Mouse (Mus musculus): ENCODE measurements around the gene Lif. TPM values are rescaled to one million over a fixed set of nuclear protein-coding genes. Genes with fewer than 3 reads are reported as not detected.
A peak's percentile ranks its signal among the peaks of the same experiment; 100 is the strongest.

Gene Lif
- total and polyA plus RNA-seq, 3 experiments, result 0.06 to 0.43 (median 0.24) TPM

- DNase-seq, result peak; percentile 50
Measured at GRCm38 (mm10) chr11:4229841-4230240, 27.5 kb upstream of the Lif start.

GRCm38 (mm10) chr11:4231435-4231834, 25.9 kb upstream of the Lif start:
- no peak for DNase-seq

- DNase-seq, result no peak
Measured at GRCm38 (mm10) chr11:4232644-4233043, 24.7 kb upstream of the Lif start.

GRCm38 (mm10) chr11:4235052-4235655, 22.2 kb upstream of the Lif start:
- no peak for DNase-seq

GRCm38 (mm10) chr11:4235665-4236545, 21.5 kb upstream of the Lif start, which contains the start of gene Osm:
Gene Osm, plus strand, starts transcription at chr11:4236420.
- no peak for DNase-seq

- no peak for DNase-seq
Measured at GRCm38 (mm10) chr11:4236546-4237067, 20.8 kb upstream of the Lif start.

- DNase-seq, result no peak
Measured at GRCm38 (mm10) chr11:4237389-4237912, 19.9 kb upstream of the Lif start.

GRCm38 (mm10) chr11:4238167-4238566, 19.2 kb upstream of the Lif start:
- no peak for DNase-seq

GRCm38 (mm10) chr11:4239691-4240090, 17.7 kb upstream of the Lif start:
- DNase-seq, result no peak

- DNase-seq, result no peak
Measured at GRCm38 (mm10) chr11:4240151-4240550, 17.2 kb upstream of the Lif start.

GRCm38 (mm10) chr11:4241180-4241579, 16.2 kb upstream of the Lif start:
- no peak for DNase-seq

- DNase-seq, result no peak
Measured at GRCm38 (mm10) chr11:4246126-4246525, 11.2 kb upstream of the Lif start.

- DNase-seq, result no peak
Measured at GRCm38 (mm10) chr11:4246623-4247022, 10.7 kb upstream of the Lif start.

GRCm38 (mm10) chr11:4247201-4247959, 10.0 kb upstream of the Lif start:
- no peak for DNase-seq

GRCm38 (mm10) chr11:4249151-4249550, 8.2 kb upstream of the Lif start:
- no peak for DNase-seq

- no peak for DNase-seq
Measured at GRCm38 (mm10) chr11:4250290-4250689, 7.1 kb upstream of the Lif start.

GRCm38 (mm10) chr11:4251376-4251775, 6.0 kb upstream of the Lif start:
- no peak for DNase-seq

GRCm38 (mm10) chr11:4252886-4253285, 4.5 kb upstream of the Lif start:
- no peak for DNase-seq

- DNase-seq, result no peak
Measured at GRCm38 (mm10) chr11:4257756-4258155, 399 bp downstream of the Lif start.

GRCm38 (mm10) chr11:4258657-4259082, 1.3 kb downstream of the Lif start:
- peak; percentile 82 for DNase-seq

GRCm38 (mm10) chr11:4260463-4261187, 3.3 kb downstream of the Lif start:
- peak; percentile 46 for DNase-seq

- DNase-seq, result peak; percentile 51
Measured at GRCm38 (mm10) chr11:4261188-4261494, 3.8 kb downstream of the Lif start.

Measured in adrenal gland, adult 2 months (tissue).